Mouse (Mus musculus) kidney, adult 2 months (tissue): ENCODE measurements around the gene E330014E10Rik. TPM values are rescaled to one million over a fixed set of nuclear protein-coding genes. Genes with fewer than 3 reads are reported as not detected.
A peak's percentile ranks its signal among the peaks of the same experiment; 100 is the strongest.
"Not testable (repeated sequence)": the region's sequence is repeated elsewhere in the genome, so short reads cannot be mapped to it uniquely, and the experiment has no call there.

Source experiments
- DNase-seq: peaks from one replicate; pipeline ENCODE4 v3.0.0; 2021
- H3K27ac ChIP-seq: fragments of 200-500 bp; 2 replicates; pipeline ENCODE4 v1.5.1; 2012; ENCODE audit warnings: low read depth, low read length, control low read depth, inconsistent platforms; ENCODE audit not compliant: insufficient read depth
- H3K27me3 ChIP-seq: fragments of 200-500 bp; replicated peaks from 2 replicates; pipeline ENCODE4 v1.6.1; 2012; ENCODE audit warnings: mild to moderate bottlenecking, moderate library complexity, low read length, inconsistent platforms; ENCODE audit not compliant: control insufficient read depth, insufficient read depth
- H3K36me3 ChIP-seq: fragments of 200-500 bp; 2 replicates; pipeline ENCODE4 v1.6.1; 2012; ENCODE audit warnings: mild to moderate bottlenecking, moderate library complexity, low read length, inconsistent platforms; ENCODE audit not compliant: control insufficient read depth, insufficient read depth
- H3K4me1 ChIP-seq: fragments of 200-500 bp; 2 replicates; pipeline ENCODE4 v1.6.1; 2011; ENCODE audit warnings: low read length; ENCODE audit not compliant: control insufficient read depth, insufficient read depth
- H3K4me3 ChIP-seq: fragments of 200-500 bp; 2 replicates; pipeline ENCODE4 v1.5.1; 2011; ENCODE audit warnings: mild to moderate bottlenecking, low read depth, low read length, control low read depth; ENCODE audit not compliant: insufficient read depth
- CTCF ChIP-seq: fragments of 200-500 bp; conservative IDR thresholded peaks from 2 replicates; pipeline ENCODE4 v1.5.1; 2011; ENCODE audit warnings: low read depth, mild to moderate bottlenecking, control low read depth, low read length, moderate library complexity, mixed read lengths; ENCODE audit not compliant: insufficient read depth, insufficient read length
- POLR2A ChIP-seq: fragments of 200-500 bp; IDR thresholded peaks from one replicate; pipeline ENCODE4 v1.6.1; 2011; ENCODE audit warnings: low read depth, low read length, control low read depth
- WGBS: fragments of 180-500 bp; shearing (Covaris S2); methylation state at CpG from one replicate; pipeline ENCODE4 v1.1.7; 2018; 5-methylcytosine and 5-hydroxymethylcytosine counted together
- polyA plus RNA-seq: library from polyadenylated mRNA; depleted of rRNA; stranded (reverse); fragments of >200 nt; gene quantifications from 2 replicates; pipeline ENCODE4 v1.2.3, GENCODE M21; 2012; rRNA removed

Gene E330014E10Rik
- not detected in 2 replicates for polyA plus RNA-seq

DNA sequence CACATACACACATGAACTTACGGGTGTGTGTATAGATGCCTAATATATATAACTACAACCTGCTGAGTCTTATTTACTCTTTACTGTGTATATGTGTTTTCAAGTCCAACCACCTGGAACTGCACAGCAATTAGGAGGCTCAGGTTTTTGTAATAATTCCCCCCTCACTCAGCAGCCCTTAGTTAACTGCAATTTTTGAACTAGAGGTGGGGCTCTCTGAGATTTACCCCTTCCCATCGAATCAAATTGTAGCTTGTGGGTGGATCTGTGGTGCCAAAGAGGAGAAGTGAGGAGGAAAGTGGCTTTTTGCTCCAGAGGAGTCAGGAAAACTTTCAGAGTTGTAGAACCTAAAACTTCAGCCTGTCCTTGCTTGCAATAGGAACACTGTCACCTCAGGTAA, at the start of gene E330014E10Rik:
Gene E330014E10Rik, plus strand, starts transcription at position 301 of the 400 bp plus-strand sequence.
- not testable (repeated sequence) for H3K4me1 ChIP-seq, H3K27ac ChIP-seq, H3K4me3 ChIP-seq, DNase-seq, H3K36me3 ChIP-seq, H3K27me3 ChIP-seq
- no CpG with 5 or more reads among the region's 2 CpGs for WGBS

DNA sequence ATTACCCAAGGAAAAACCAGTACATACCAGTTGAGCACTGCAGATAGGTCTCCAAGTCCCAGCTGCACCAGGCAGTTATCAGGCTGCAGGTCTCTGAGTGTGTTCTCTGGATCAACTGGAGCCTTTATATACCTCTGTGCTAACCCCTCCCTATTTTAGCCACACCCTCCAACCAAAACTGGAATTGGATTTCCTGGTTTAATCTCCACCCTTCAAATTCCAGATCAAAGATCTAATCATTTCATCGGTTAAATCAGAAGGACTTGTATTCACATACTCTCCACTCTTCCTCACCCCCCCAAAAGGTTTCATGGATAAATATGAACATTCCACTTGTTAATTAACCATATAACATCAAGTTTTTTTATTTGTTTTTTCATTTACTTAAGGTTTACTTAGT, 39.7 kb upstream of the E330014E10Rik start, which contains the start of gene Gm7978:
Gene Gm7978, minus strand, starts transcription at position 101 of the 400 bp plus-strand sequence.
- not testable (repeated sequence) for H3K4me3 ChIP-seq, H3K4me1 ChIP-seq, H3K27me3 ChIP-seq, DNase-seq, H3K36me3 ChIP-seq, H3K27ac ChIP-seq
- no CpG with 5 or more reads among the region's 1 CpGs for WGBS

DNA sequence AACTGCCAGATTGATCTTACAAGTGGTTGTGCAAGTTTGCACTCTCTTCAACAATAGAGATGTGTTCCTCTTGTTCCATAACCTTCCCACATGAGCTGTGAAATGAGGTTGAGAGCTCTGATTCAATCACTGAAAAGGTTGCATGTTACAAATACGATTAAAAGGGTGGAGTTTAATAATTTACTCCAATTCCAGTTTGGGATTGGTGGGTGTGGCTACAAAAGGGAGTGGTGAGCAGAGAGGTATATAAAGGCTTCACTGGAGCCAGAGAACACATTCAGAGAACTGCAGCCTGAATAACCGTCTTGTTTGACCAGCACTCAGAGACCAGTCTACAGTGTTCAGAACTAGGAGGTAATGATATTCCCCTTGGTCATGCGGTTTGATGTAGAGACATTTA, 34.1 kb upstream of the E330014E10Rik start, which contains the start of gene Gm7982:
Gene Gm7982, plus strand, starts transcription at position 301 of the 400 bp plus-strand sequence.
- H3K36me3 ChIP-seq, H3K27ac ChIP-seq, DNase-seq, H3K4me1 ChIP-seq, H3K27me3 ChIP-seq, H3K4me3 ChIP-seq: not testable (repeated sequence)
- WGBS, result no CpG with 5 or more reads among the region's 3 CpGs

DNA sequence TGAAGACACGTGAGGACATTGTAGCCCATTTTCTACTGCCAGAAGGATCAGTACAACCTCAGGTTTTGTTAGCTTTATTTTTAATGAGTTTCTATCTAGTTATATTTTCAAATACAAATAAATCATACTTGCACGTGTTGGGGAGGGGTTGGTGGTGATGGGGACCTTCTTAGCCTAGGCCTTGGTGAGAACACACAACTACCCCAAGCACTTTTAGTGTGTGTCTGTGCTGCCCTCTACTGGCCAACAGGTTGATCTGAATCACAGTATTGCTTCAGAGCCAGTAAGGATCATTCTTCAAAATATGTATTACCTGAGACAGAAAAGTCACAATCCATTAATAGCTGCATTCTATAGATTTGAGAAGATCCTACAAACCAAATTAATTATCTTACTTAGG, 35.1 kb downstream of the E330014E10Rik start:
- 65% methylated on average over 2 of the region's 2 CpGs for WGBS
- H3K4me3 ChIP-seq, result not testable (repeated sequence)
- DNase-seq, result peak; percentile 23

DNA sequence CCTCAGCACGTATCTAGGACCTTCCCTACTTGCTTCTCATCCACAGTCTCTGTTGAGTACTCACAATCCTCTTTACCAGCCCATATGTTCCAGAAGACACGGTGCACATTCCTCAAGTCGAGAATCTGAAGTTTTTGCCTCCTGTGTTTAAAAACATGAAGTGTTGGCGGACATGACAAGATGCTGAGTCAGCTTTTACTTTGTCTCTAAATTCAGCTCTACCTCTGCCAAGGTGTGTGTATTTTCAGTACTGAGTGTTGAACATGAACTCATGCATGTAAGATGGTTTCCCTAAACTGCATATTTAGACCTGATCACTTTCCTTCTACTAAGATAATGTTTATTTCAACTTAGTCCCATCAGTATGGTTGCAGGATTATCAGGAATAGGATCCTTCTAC, 60.8 kb downstream of the E330014E10Rik start:
- no peak overlapping the region for H3K4me3 ChIP-seq
- no peaks in the 10 kb centered on the region for H3K27me3 ChIP-seq
- TF ChIP-seq POLR2A, result no peak
- no peak for TF ChIP-seq CTCF
- no peaks in the 10 kb centered on the region for H3K36me3 ChIP-seq
- H3K4me1 ChIP-seq, result no peaks in the 10 kb centered on the region
- 71% methylated on average over 4 of the region's 4 CpGs for WGBS
- H3K27ac ChIP-seq, result no peak overlapping the region
- no peak for DNase-seq

More for the DNA sequence above, 35.1 kb downstream of the E330014E10Rik start:
- not testable (repeated sequence) for H3K36me3 ChIP-seq, H3K4me1 ChIP-seq, H3K27ac ChIP-seq, H3K27me3 ChIP-seq

DNA sequence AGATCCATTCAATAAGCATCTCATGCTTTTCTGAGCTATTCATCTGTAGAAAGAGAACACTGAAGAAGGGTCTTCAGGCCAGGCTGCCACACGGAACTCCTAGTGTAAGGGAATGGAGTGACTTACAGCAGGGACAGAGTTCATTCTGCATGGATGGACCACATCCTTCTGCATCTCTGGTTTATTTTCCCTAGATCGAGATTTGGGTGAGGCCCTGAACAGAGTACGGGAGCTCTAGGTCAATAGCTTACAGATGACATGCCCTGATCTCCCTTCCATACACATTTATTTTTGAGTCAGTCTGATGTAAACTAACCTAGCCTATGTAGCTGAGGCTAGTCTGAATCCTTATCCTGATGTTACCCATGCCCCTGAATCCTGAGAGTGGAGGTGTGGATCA, 78.2 kb downstream of the E330014E10Rik start:
- Histone ChIP-seq H3K36me3 (no peaks in the 10 kb centered on the region), H3K4me3 (no peak overlapping the region), H3K4me1 (no peaks in the 10 kb centered on the region), H3K27me3 (no peaks in the 10 kb centered on the region), H3K27ac (no peak overlapping the region)
- no peak for DNase-seq
- TF ChIP-seq CTCF (no peak), POLR2A (no peak)
- 78% methylated on average over 3 of the region's 3 CpGs for WGBS

Other genes starting within 250 kb of the E330014E10Rik start
- not detected in 2 replicates for gene Gm7971, start 181.1 kb upstream of the E330014E10Rik start, polyA plus RNA-seq
- not detected in 2 replicates for gene Gm7978, start 39.8 kb upstream of the E330014E10Rik start, polyA plus RNA-seq
- gene Gm7982, start 34.0 kb upstream of the E330014E10Rik start, polyA plus RNA-seq, result not detected in 2 replicates
- 0.20 and 1.8 TPM in 2 replicates for gene Cxcl13, start 181.0 kb downstream of the E330014E10Rik start, polyA plus RNA-seq